Mouse (Mus musculus): Measurements from ENCODE around the gene Pkd1.
A peak's percentile ranks its signal among the peaks of the same experiment; 100 is the strongest.

DNA sequence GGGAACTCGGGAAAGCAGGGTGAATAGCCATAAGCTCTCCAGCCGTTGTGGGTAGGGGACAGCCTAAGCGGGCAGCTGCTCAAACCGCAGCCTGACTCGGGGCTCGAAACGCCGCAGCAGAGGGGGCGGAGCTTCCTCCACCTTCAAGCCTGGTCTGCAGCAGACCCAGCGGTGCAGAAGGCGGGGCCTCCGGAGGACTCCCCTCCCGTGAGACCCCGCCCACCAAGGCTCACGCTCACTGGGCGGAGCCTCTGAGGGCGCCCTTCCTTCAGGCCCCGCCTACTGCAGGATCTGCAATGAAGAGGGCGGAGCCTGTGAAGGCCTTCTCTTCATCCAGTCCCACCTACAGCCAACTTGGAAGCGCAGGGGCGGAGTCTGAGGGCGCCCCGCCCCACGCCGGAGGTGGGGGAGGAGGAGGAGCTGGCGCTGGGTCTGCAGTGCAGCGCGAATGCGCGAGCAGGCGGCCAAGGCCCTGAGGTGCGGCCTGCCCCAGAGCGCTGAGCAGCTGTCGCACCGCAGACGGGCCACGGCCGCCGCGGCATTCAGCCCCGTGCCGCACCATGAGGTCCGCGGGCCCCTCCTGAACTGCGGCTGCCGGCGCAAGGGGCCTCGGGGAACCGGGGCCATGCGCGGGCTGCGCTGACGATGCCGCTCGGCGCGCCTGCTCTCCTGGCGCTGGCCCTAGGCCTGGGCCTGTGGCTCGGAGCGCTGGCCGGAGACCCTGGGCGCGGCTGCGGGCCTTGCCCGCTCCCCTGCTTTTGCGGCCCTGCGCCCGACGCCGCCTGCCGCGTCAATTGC, at the start of gene Pkd1:
- peak; percentile 90 for TF ChIP-seq POLR2A (IDR thresholded peaks at IDR 0.05; ENCODE audit: low read depth, low read length)
- no peak for TF ChIP-seq CTCF (conservative IDR thresholded peaks at IDR 0.05; ENCODE audit: insufficient read depth, insufficient read length, low read depth, low read length)

Measured in kidney, adult 2 months (tissue).